In the genomic region with DNA sequence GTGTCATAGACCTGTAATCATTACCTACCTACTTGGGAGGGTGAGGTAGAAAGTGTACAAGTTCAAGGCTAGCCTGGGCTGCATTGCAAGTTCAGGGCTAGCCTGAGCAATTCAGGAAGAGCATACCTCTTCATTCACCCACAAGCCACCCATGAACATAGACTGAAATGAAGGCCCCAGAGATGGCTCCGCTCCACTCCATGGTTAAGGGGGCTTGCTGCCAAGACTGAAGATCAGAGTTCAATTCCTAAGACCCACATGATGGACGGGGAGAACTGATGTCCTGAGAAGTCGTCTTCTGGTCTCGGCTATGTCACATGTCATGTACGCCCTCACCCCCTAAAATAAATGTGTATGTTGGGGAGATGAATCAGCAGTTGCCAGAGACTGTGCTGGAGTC, we compare ENCODE assay signal across 8 mouse cellular contexts. TPM values are rescaled to one million over a fixed set of nuclear protein-coding genes. Genes with fewer than 3 reads are reported as not detected.
DNase-seq lines count a peak whose midpoint lies in the region; ATAC-seq and TF ChIP-seq lines count a peak whose summit lies in the region.

No protein-coding gene starts in this region.

- no peak overlapping the region for H3K9ac ChIP-seq in intestine, embryonic 16.5 days (ENCODE audit: low read depth, low read length)
- no peak overlapping the region for H3K9ac ChIP-seq in intestine, postnatal 0 days (ENCODE audit: low read depth, low read length)

- 82% methylated on average over 5 of the region's 5 CpGs for WGBS in intestine, embryonic 16.5 days
- 74% methylated on average over 5 of the region's 5 CpGs for WGBS in intestine, postnatal 0 days
- 100% methylated on average over 2 of the region's 5 CpGs for whole genome bisulfite sequencing in macrophage (ENCODE audit: missing documents)

- H3K79me2 ChIP-seq in macrophage (ENCODE audit: inconsistent target), result no peaks in the 10 kb centered on the region

- H3K36me3 ChIP-seq in intestine, embryonic 16.5 days (ENCODE audit: control insufficient read depth, insufficient read depth, low read length), result no peaks in the 10 kb centered on the region
- no peaks in the 10 kb centered on the region for H3K36me3 ChIP-seq in intestine, postnatal 0 days (ENCODE audit: control insufficient read depth, insufficient read depth)
- H3K36me3 ChIP-seq in macrophage (ENCODE audit: inconsistent target), result no peaks in the 10 kb centered on the region

- H3K4me1 ChIP-seq in intestine, embryonic 16.5 days (ENCODE audit: control insufficient read depth, insufficient read depth, low read length), result peaks cover 9% of the 10 kb centered on the region
- no peaks in the 10 kb centered on the region for H3K4me1 ChIP-seq in intestine, postnatal 0 days (replicated peaks; ENCODE audit: control insufficient read depth, insufficient read depth, low read length)
- peaks cover 11% of the 10 kb centered on the region; the same call in 1 of the 2 replicates for H3K4me1 ChIP-seq in bone marrow macrophage, adult 2 months (ENCODE audit: control insufficient read depth, insufficient read depth, low read length)

- DNase-seq in kidney, adult 9 months, result peak; percentile 70
- no peak for DNase-seq in gastrocnemius, postnatal 4 days (ENCODE audit: low spot score in 2 of 2)
- DNase-seq in gastrocnemius, adult 2 months, result no peak
- DNase-seq in frontal cortex, postnatal 25 days (ENCODE audit: low spot score in 2 of 2), result no peak

- no peak overlapping the region for H3K4me3 ChIP-seq in intestine, embryonic 16.5 days (ENCODE audit: low read length)
- H3K4me3 ChIP-seq in intestine, postnatal 0 days (ENCODE audit: low read depth, low read length), result no peak overlapping the region
- 0 out of 2 replicates have a peak overlapping the region, but pooled peaks have one; percentile 50 for H3K4me3 ChIP-seq in bone marrow macrophage, adult 2 months (ENCODE audit: insufficient read depth, low read length)
- H3K4me3 ChIP-seq in macrophage (ENCODE audit: inconsistent target), result peak overlapping the region; percentile 30
- H3K4me3 ChIP-seq in gastrocnemius, adult 2 months, result no peak overlapping the region

- TF ChIP-seq CTCF in intestine, postnatal 0 days (IDR thresholded peaks at IDR 0.05; ENCODE audit: low read depth), result no peak
- no peak for TF ChIP-seq CTCF in bone marrow macrophage, adult 2 months (IDR thresholded peaks at IDR 0.05; ENCODE audit: low read depth, low read length)
- TF ChIP-seq CTCF in gastrocnemius, adult 2 months (IDR thresholded peaks at IDR 0.05), result no peak

- H3K27ac ChIP-seq in intestine, embryonic 16.5 days (ENCODE audit: low read length), result no peak overlapping the region
- H3K27ac ChIP-seq in intestine, postnatal 0 days (ENCODE audit: low read depth, low read length), result no peak overlapping the region
- H3K27ac ChIP-seq in bone marrow macrophage, adult 2 months (ENCODE audit: insufficient read depth, low read depth, low read length), result no peak overlapping the region
- H3K27ac ChIP-seq in macrophage, result peak overlapping the region; percentile 62
- no peak overlapping the region for H3K27ac ChIP-seq in gastrocnemius, adult 2 months

- H3K9me3 ChIP-seq in intestine, embryonic 16.5 days (ENCODE audit: control insufficient read depth, low read length), result no peaks in the 10 kb centered on the region
- no peaks in the 10 kb centered on the region for H3K9me3 ChIP-seq in intestine, postnatal 0 days (ENCODE audit: control insufficient read depth)

- no peaks in the 10 kb centered on the region for H3K27me3 ChIP-seq in intestine, embryonic 16.5 days (replicated peaks; ENCODE audit: control insufficient read depth, insufficient read depth, low read length)
- no peaks in the 10 kb centered on the region for H3K27me3 ChIP-seq in intestine, postnatal 0 days (replicated peaks; ENCODE audit: control insufficient read depth, insufficient read depth, low read length)

- intact Hi-C loops in gastrocnemius, adult 2 months (cut with DNase I), result no loop called here

- ATAC-seq in intestine, embryonic 16.5 days, result no peak
- no peak for ATAC-seq in intestine, postnatal 0 days

- TF ChIP-seq POLR2A in bone marrow macrophage, adult 2 months (IDR thresholded peaks at IDR 0.05; ENCODE audit: borderline replicate concordance, low read depth, low read length), result no peak

- H3K4me2 ChIP-seq in intestine, embryonic 16.5 days (ENCODE audit: low read depth, low read length), result peak overlapping the region; percentile 51; the same call in 1 of the 2 replicates
- no peak overlapping the region for H3K4me2 ChIP-seq in intestine, postnatal 0 days (replicated peaks; ENCODE audit: low read depth)

RNA-seq across cellular contexts. Expression of a gene that starts 9.1 kb away (rescaled TPM):
- polyA plus RNA-seq in intestine, embryonic 16.5 days (2015; fragmentation: Nextera tagmentation; extraction: Ambion mirVana), result 81.3 and 83.5 TPM in 2 replicates
- polyA plus RNA-seq in intestine, postnatal 0 days (2015; fragmentation: Nextera tagmentation; extraction: Ambion mirVana), result 13.7 and 14.0 TPM in 2 replicates
- 10.3 and 19.0 TPM in 2 replicates for polyA plus RNA-seq in bone marrow macrophage, adult 2 months (2012; ENCODE audit: insufficient read depth, insufficient read length, missing spikeins)
- 10 to 100 TPM in 25 of 26 experiments, 1 to 10 TPM in 1; 9.6 to 72.3 (median 28.4) TPM for total RNA-seq in macrophage (2018; cell fraction: chromatin; rRNA removed)
- 10 to 100 TPM in 25 of 26 experiments, 1 to 10 TPM in 1; 8.9 to 31.4 (median 16.8) TPM for total RNA-seq in macrophage (2018; cell fraction: cytosol; rRNA removed)
- 10 to 100 TPM; 11.1 to 59.6 (median 21.3) TPM for total RNA-seq in macrophage (2018; cell fraction: nucleus; rRNA removed)
- polyA plus RNA-seq in macrophage (2018), result 6.2 to 25.3 TPM (median 20.2 TPM) in 3 replicates
- 10 to 100 TPM; 11.6 to 13.7 TPM for total RNA-seq in gastrocnemius, postnatal 4 days (2021)
- total RNA-seq in gastrocnemius, adult 2 months (2021), result 1 to 10 TPM; 2.8 to 3.3 TPM

RNA-seq across cellular contexts. Expression of a gene that starts 25.1 kb away (rescaled TPM):
- 58.2 and 58.3 TPM in 2 replicates for polyA plus RNA-seq in intestine, embryonic 16.5 days (2015; fragmentation: Nextera tagmentation; extraction: Ambion mirVana)
- polyA plus RNA-seq in intestine, postnatal 0 days (2015; fragmentation: Nextera tagmentation; extraction: Ambion mirVana), result 35.7 and 42.8 TPM in 2 replicates
- 11.6 and 11.8 TPM in 2 replicates for polyA plus RNA-seq in bone marrow macrophage, adult 2 months (2012; ENCODE audit: insufficient read depth, insufficient read length, missing spikeins)
- 1 to 10 TPM in 13 of 26 experiments, under 1 TPM in 12, not detected in 1; 0.17 to 5.0 (median 1.0) TPM for total RNA-seq in macrophage (2018; cell fraction: chromatin; rRNA removed)
- 1 to 10 TPM; 1.5 to 8.9 (median 3.8) TPM for total RNA-seq in macrophage (2018; cell fraction: cytosol; rRNA removed)
- 1 to 10 TPM; 1.1 to 8.5 (median 2.7) TPM for total RNA-seq in macrophage (2018; cell fraction: nucleus; rRNA removed)
- polyA plus RNA-seq in macrophage (2018), result 3.6 to 7.6 TPM (median 5.6 TPM) in 3 replicates
- total RNA-seq in gastrocnemius, postnatal 4 days (2021), result 10 to 100 TPM; 10.4 to 12.0 TPM
- 1 to 10 TPM; 2.5 to 3.9 TPM for total RNA-seq in gastrocnemius, adult 2 months (2021)

RNA-seq across cellular contexts. Expression of a gene that starts 32.6 kb away (rescaled TPM):
- polyA plus RNA-seq in intestine, embryonic 16.5 days (2015; fragmentation: Nextera tagmentation; extraction: Ambion mirVana), result 8.3 and 10.2 TPM in 2 replicates
- 2.5 and 3.2 TPM in 2 replicates for polyA plus RNA-seq in intestine, postnatal 0 days (2015; fragmentation: Nextera tagmentation; extraction: Ambion mirVana)
- polyA plus RNA-seq in bone marrow macrophage, adult 2 months (2012; ENCODE audit: insufficient read depth, insufficient read length, missing spikeins), result 13.1 and 18.4 TPM in 2 replicates
- total RNA-seq in macrophage (2018; cell fraction: chromatin; rRNA removed), result 10 to 100 TPM in 21 of 26 experiments, 1 to 10 TPM in 5; 4.6 to 34.3 (median 17.3) TPM
- total RNA-seq in macrophage (2018; cell fraction: cytosol; rRNA removed), result 10 to 100 TPM in 6 of 26 experiments, 1 to 10 TPM in 20; 5.1 to 12.6 (median 8.3) TPM
- 10 to 100 TPM in 10 of 26 experiments, 1 to 10 TPM in 16; 5.9 to 22.3 (median 9.2) TPM for total RNA-seq in macrophage (2018; cell fraction: nucleus; rRNA removed)
- 6.9 to 16.2 TPM (median 11.8 TPM) in 3 replicates for polyA plus RNA-seq in macrophage (2018)
- 1 to 10 TPM; 6.8 to 7.8 TPM for total RNA-seq in gastrocnemius, postnatal 4 days (2021)
- 1 to 10 TPM; 4.3 to 4.4 TPM for total RNA-seq in gastrocnemius, adult 2 months (2021)

Comparison
In these comparisons a context has a peak if more than half of its experiments do, and no peak if none do; other contexts are left out.
1. H3K4me3 ChIP-seq: peak in bone marrow macrophage, adult 2 months (single experiment) and macrophage (single experiment); none in intestine, embryonic 16.5 days (single experiment), intestine, postnatal 0 days (single experiment) and gastrocnemius, adult 2 months (single experiment).